Mouse (Mus musculus) small intestine, adult 2 months (tissue): Measurements from ENCODE around the gene Rab4a. TPM values are rescaled to one million over a fixed set of nuclear protein-coding genes. Genes with fewer than 3 reads are reported as not detected.

Experiments
- H3K27ac ChIP-seq: fragments of 200-500 bp; 2 replicates; pipeline ENCODE4 v1.5.1; 2012; ENCODE audit warnings: low read depth, low read length, control low read depth, inconsistent platforms; ENCODE audit not compliant: insufficient read depth
- H3K27me3 ChIP-seq: fragments of 200-500 bp; 2 replicates; pipeline ENCODE4 v1.6.1; 2012; ENCODE audit warnings: mild to moderate bottlenecking, moderate library complexity, low read length, inconsistent platforms; ENCODE audit not compliant: control insufficient read depth, insufficient read depth
- H3K36me3 ChIP-seq: fragments of 200-500 bp; 2 replicates; pipeline ENCODE4 v1.6.1; 2012; ENCODE audit warnings: mild to moderate bottlenecking, low read length, control low read depth, inconsistent platforms; ENCODE audit not compliant: control insufficient read depth, insufficient read depth
- H3K4me1 ChIP-seq: fragments of 200-500 bp; 2 replicates; pipeline ENCODE4 v1.6.1; 2012; ENCODE audit warnings: low read length, inconsistent platforms, mixed read lengths; ENCODE audit not compliant: control insufficient read depth, insufficient read depth, insufficient read length
- H3K4me3 ChIP-seq: fragments of 200-500 bp; 2 replicates; pipeline ENCODE4 v1.5.1; 2012; ENCODE audit warnings: low read depth, mild to moderate bottlenecking, control low read depth, inconsistent platforms, low read length, moderate library complexity
- CTCF ChIP-seq: fragments of 200-500 bp; IDR thresholded peaks from 2 replicates; pipeline ENCODE4 v1.5.1; 2012; ENCODE audit warnings: low read depth, mild to moderate bottlenecking, control low read depth, inconsistent platforms, low read length, moderate library complexity, mixed read lengths; ENCODE audit not compliant: insufficient replicate concordance, insufficient read length; ENCODE audit errors: extremely low read depth
- POLR2A ChIP-seq: fragments of 200-500 bp; IDR thresholded peaks from 2 replicates; pipeline ENCODE4 v1.6.1; 2012; ENCODE audit warnings: low read depth, mild to moderate bottlenecking, control low read depth, inconsistent platforms, low read length, moderate library complexity
- WGBS: fragments of 180-500 bp; shearing (Covaris S2); methylation state at CpG from one replicate; pipeline ENCODE4 v1.1.7; 2018; 5-methylcytosine and 5-hydroxymethylcytosine counted together
- polyA plus RNA-seq: library from polyadenylated mRNA; depleted of rRNA; stranded (reverse); fragments of >200 nt; gene quantifications from 2 replicates; pipeline ENCODE4 v1.2.3, GENCODE M21; 2012

Gene Rab4a
- polyA plus RNA-seq, 1 experiment = 59.8 TPM

DNA sequence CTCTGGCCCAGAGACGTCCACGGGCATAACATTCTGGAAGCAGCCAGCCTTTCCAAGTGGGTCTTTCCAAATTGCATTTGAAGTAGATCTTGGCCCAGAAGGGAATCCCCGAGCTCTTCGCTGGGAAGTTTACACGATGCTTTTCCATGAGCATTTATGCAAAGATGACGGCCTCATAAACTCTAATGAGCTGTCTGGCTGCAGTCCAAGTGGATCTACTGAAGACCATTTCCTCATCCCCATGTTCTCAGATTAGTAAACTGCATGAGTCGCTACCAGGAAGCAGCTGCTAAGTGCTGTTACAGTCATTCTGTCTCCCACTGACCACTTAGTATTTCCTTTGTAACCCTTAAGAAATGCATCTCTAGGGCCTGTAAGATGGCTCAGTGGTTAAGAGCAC is 42.4 kb upstream of the Rab4a start:
- Histone ChIP-seq H3K27me3 (no peaks in the 10 kb centered on the region), H3K4me3 (no peak overlapping the region), H3K27ac (0 out of 2 replicates have a peak overlapping the region, but pooled peaks have one; percentile 14), H3K36me3 (no peaks in the 10 kb centered on the region), H3K4me1 (peaks cover 20% of the 10 kb centered on the region)
- WGBS = 7% methylated on average over 7 of the region's 7 CpGs
- TF ChIP-seq CTCF (no peak), POLR2A (no peak)

DNA sequence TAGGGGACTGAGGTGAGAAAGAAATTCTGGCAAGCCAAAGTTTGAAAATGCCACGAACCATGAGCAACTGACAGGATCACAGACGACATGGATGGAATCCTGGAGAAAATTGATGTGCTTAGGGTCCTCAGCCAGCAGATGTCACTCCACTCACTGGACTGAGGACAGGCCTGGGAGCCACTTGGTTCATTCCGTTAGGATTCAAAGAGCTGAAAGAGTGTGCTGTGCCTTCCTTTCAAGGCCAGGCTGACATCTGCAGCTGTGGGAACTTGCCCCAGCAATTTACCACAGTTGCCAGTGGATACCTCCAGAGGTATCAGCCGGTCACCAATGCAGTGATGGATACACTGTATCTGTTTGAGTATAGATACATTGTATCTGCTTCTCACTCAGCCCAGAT is 41.1 kb upstream of the Rab4a start:
- Histone ChIP-seq H3K27ac (no peak overlapping the region), H3K4me1 (peaks cover 22% of the 10 kb centered on the region), H3K36me3 (no peaks in the 10 kb centered on the region), H3K4me3 (no peak overlapping the region), H3K27me3 (no peaks in the 10 kb centered on the region)
- WGBS = 51% methylated on average over 4 of the region's 4 CpGs
- TF ChIP-seq POLR2A (no peak), CTCF (peak; percentile 36; the same call in 1 of the 2 replicates)

DNA sequence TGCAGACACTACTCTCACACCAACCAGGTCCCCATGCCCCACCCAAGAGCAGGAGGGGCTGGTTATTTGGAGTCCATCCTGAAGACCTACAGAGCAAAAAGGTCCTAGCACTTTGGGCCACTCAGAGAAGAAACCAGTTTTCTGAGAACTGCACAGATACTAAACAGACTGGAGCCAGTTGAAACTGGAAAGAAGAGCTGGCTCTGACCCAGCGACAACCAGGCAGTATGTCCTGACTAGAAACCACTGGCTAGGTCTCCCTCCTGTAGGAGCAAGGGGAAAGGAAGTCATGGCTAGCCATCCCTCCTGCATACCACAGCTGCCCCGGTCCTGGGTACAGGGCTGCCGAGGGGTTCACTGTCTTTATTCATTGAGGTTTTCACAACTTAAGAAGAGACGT is 39.3 kb upstream of the Rab4a start:
- Histone ChIP-seq H3K4me3 (no peak overlapping the region), H3K27me3 (no peaks in the 10 kb centered on the region), H3K27ac (no peak overlapping the region), H3K36me3 (no peaks in the 10 kb centered on the region), H3K4me1 (peaks cover 10% of the 10 kb centered on the region)
- WGBS = 88% methylated on average over 4 of the region's 4 CpGs
- TF ChIP-seq CTCF = no peak

DNA sequence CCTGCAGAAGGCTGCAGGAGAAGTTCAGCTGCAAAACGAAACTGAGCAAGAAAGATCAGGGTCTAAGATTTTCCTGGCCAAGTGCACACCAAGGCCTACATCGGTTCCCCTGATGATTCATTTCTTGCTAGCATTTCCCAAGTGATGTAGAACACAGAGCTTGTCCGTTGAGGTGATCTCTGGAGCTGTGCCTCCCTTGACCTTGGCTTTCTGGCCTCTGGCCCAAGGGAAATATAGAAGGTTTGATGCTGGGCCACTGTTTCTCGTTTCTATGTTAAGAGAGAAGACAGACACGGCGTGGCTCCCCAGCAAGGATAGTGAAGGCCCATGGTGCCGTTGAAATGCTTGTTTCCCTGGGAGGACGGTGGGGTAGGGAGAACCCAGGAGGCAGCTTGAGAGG is 37.9 kb upstream of the Rab4a start:
- H3K4me1 ChIP-seq = peaks cover 10% of the 10 kb centered on the region; the same call in 1 of the 2 replicates
- no peaks in the 10 kb centered on the region for H3K27me3 ChIP-seq
- H3K36me3 ChIP-seq = no peaks in the 10 kb centered on the region
- 80% methylated on average over 8 of the region's 8 CpGs for WGBS
- no peak overlapping the region for H3K27ac ChIP-seq
- H3K4me3 ChIP-seq = no peak overlapping the region
- TF ChIP-seq CTCF (no peak), POLR2A (no peak)

DNA sequence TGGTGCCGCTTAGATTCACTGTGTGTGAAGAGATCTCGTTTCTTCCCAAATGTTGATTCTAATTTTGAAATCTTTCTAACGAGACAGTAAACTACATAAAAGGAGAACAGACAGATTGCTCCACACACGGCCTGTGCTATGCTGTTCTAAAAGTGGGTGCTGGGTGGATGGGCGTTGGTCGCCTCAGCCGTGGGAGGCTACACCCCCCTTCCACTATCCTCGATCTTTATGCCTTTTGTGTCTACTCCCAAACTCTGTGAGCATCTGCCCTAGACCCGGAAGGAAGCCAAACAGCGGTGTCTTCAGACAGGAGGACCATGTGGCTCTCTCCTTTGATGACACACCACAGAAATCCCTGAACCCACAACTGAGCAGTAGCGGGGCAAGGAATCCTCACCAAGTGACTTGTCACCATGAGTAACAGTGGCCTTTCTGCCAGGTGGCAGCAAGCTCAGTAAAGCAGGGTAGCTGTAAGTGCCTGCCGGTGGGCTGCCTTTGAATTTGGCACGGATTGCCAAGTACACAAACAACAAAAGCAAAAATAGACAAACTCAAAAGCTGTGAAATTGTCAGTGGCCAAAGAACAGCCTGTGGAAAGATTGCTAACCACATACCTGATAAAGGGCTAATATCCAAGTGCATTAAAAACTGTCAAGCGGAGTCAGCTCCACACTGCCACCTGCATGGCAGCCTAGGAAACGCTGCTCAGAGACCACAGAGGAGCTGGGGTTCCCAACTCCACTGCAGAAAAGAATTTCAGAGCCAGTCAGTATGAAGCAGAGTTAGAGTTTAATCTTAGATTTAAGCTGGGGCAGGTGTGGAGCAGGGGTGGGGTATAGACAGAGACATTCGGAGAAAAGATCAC is 37.1 kb upstream of the Rab4a start:
- no peak overlapping the region for H3K27ac ChIP-seq
- no peak overlapping the region for H3K4me3 ChIP-seq
- peak; percentile 82; the same call in 1 of the 2 replicates for TF ChIP-seq CTCF
- TF ChIP-seq POLR2A = no peak
- 62% methylated on average over 16 of the region's 16 CpGs for WGBS
- H3K36me3 ChIP-seq = no peaks in the 10 kb centered on the region
- H3K27me3 ChIP-seq = no peaks in the 10 kb centered on the region
- peaks cover 6% of the 10 kb centered on the region; the same call in 1 of the 2 replicates for H3K4me1 ChIP-seq

DNA sequence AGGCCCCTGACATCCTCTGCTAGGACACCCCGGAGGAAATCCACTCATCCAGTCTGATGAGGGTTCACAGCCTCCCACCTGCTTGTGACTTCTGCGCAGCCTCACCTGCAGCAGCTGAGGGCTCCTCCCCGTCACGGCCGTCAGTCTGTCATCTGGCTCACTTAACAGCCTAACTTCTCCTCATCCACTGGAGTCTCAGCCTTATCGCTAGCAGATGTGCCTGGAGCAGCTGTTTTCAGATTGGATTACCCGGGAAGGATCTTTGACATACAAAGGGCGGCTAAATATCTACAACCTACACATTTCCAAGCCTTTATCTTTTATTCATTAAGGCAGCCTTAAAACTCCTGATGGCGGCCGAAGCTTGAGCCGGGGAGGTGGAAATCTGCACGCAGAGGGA is 32.3 kb upstream of the Rab4a start:
- peaks cover 9% of the 10 kb centered on the region; the same call in 1 of the 2 replicates for H3K4me1 ChIP-seq
- TF ChIP-seq CTCF (no peak), POLR2A (no peak)
- no peaks in the 10 kb centered on the region for H3K27me3 ChIP-seq
- H3K4me3 ChIP-seq = no peak overlapping the region
- no peaks in the 10 kb centered on the region for H3K36me3 ChIP-seq
- WGBS = 73% methylated on average over 12 of the region's 12 CpGs
- no peak overlapping the region for H3K27ac ChIP-seq

DNA sequence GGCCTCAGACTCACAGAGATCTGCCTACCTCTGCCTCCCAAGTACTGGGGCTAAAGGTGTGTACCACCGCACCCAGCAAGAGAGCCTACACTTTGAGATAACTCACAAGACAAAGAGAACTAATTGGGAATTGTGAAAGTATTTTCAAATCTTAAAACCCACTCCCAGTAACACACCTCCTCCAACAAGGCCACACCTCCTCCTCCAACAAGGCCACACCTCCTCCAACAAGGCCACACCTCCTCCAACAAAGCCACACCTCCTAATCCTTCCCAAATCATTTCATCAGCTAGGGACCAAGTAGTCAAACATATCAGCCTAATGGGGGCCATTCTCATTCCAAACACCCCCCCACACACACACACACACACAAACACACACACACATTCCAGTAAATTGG is 31.3 kb upstream of the Rab4a start:
- no peak overlapping the region for H3K4me3 ChIP-seq
- peaks cover 7% of the 10 kb centered on the region; the same call in 1 of the 2 replicates for H3K4me1 ChIP-seq
- H3K27me3 ChIP-seq = no peaks in the 10 kb centered on the region
- TF ChIP-seq POLR2A (no peak), CTCF (no peak)
- no peak overlapping the region for H3K27ac ChIP-seq
- WGBS = 100% methylated on average over 1 of the region's 1 CpGs
- no peaks in the 10 kb centered on the region for H3K36me3 ChIP-seq
